Mouse (Mus musculus) hindbrain, postnatal 0 days (tissue): ENCODE data around the gene Olfr1424. TPM values are rescaled to one million over a fixed set of nuclear protein-coding genes. Genes with fewer than 3 reads are reported as not detected.

Source experiments
- ATAC-seq: fragments of 200-750 bp; cut with Nextera tagmentation; 2 replicates; pipeline ENCODE4 v1.8.0; 2017; ENCODE audit warnings: mild to moderate bottlenecking, moderate TSS enrichment, moderate library complexity
- DNase-seq: peaks from one replicate; pipeline ENCODE4 v3.0.0-alpha.2; 2015; ENCODE audit warnings: low spot score
- H3K27ac ChIP-seq: fragments of 300-500 bp; sonication (generic); 2 replicates; pipeline ENCODE4 v1.5.1; 2014; ENCODE audit warnings: mild to moderate bottlenecking
- H3K27me3 ChIP-seq: fragments of 300-500 bp; sonication (generic); 2 replicates; pipeline ENCODE4 v1.6.1; 2014; ENCODE audit warnings: low read length, mixed read lengths; ENCODE audit not compliant: insufficient read depth
- H3K36me3 ChIP-seq: fragments of 300-500 bp; sonication (generic); 2 replicates; pipeline ENCODE4 v1.6.1; 2014; ENCODE audit warnings: low read length, mixed read lengths; ENCODE audit not compliant: insufficient read depth
- H3K4me1 ChIP-seq: fragments of 300-500 bp; sonication (generic); 2 replicates; pipeline ENCODE4 v1.6.1; 2014; ENCODE audit warnings: antibody characterized with exemption, low read length, mixed read lengths; ENCODE audit not compliant: insufficient read depth
- H3K4me2 ChIP-seq: fragments of 300-500 bp; sonication (generic); 2 replicates; pipeline ENCODE4 v1.6.1; 2014; ENCODE audit warnings: low read depth, mild to moderate bottlenecking, low read length, moderate library complexity, mixed read lengths
- H3K4me3 ChIP-seq: fragments of 300-500 bp; sonication (generic); 2 replicates; pipeline ENCODE4 v1.5.1; 2014; ENCODE audit warnings: low read length
- H3K9ac ChIP-seq: fragments of 300-500 bp; sonication (generic); replicated peaks from 2 replicates; pipeline ENCODE4 v1.6.1; 2014; ENCODE audit warnings: mild to moderate bottlenecking, low read length, moderate library complexity, mixed read lengths
- H3K9me3 ChIP-seq: fragments of 300-500 bp; sonication (generic); 2 replicates; pipeline ENCODE4 v1.6.1; 2016; ENCODE audit warnings: low read length, mixed read lengths
- CTCF ChIP-seq: IDR thresholded peaks from 2 replicates; pipeline ENCODE4 v1.5.1; 2016; ENCODE audit warnings: antibody characterized with exemption, control low read depth, low read depth
- WGBS: fragments of 180-500 bp; shearing (Covaris S2); extraction: QIAGEN DNeasy Blood & Tissue Kit; methylation state at CpG from one replicate; pipeline ENCODE4 v1.1.7; 2014; 5-methylcytosine and 5-hydroxymethylcytosine counted together
- polyA plus RNA-seq: library from polyadenylated mRNA; unstranded; fragments of >200 nt; fragmentation: Nextera tagmentation; extraction: Ambion mirVana; gene quantifications from 2 replicates; pipeline ENCODE4 v1.2.1, GENCODE M21; 2015
- total RNA-seq: library from RNA; depleted of rRNA; stranded (reverse); fragments of >200 nt; gene quantifications from 2 replicates; pipeline ENCODE4 v1.2.3, GENCODE M21; 2014

The Olfr1424 gene
- total and polyA plus RNA-seq, 2 experiments from 2014 or later: not detected

DNA sequence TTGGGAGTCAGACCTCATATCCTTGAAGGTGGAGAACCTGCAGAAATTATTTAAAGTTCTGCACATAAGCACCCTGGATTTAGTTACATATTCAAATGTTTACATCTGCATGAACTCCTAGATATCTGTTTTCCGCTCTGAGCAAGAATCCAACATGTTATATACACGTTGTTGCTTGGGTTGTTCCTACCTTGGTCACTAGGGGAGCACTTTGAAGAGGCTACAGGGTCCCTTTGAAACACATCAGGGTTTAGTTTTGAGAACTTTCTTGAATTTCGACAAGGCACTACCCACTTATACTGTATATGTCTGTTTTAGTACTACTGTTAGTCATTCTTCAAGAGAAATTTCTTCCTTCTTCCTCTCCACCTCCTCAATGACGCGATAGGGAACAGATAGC is 19.3 kb downstream of the Olfr1424 start:
- Histone ChIP-seq H3K9me3 (no peaks in the 10 kb centered on the region), H3K36me3 (no peaks in the 10 kb centered on the region), H3K4me3 (no peak overlapping the region), H3K4me2 (no peak overlapping the region), H3K9ac (no peak overlapping the region), H3K27ac (no peak overlapping the region), H3K4me1 (no peaks in the 10 kb centered on the region), H3K27me3 (no peaks in the 10 kb centered on the region)
- TF ChIP-seq CTCF: no peak
- ATAC-seq: no peak
- no peak for DNase-seq
- WGBS: 90% methylated on average over 5 of the region's 5 CpGs

DNA sequence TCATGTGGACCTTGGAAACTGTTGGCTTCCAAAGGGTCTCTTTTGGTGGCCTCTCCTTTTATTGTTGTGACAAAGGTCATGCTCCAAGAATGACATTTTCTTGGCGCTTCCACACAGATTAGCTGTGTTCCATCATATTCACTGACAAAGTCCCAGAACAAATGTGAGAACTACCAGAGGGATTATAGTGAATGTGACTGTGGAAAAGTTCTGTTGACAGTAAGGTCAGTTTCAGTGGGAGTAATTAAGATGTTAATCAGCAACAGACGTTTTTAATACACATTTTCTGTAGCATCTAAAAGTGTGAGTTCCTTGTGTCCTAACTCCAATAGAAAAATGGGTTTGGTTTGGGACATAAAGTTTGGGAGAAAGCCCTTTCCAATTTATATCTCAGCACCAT is 21.3 kb downstream of the Olfr1424 start, which contains the start of gene Olfr1423:
Olfr1423 (minus strand) TSS at position 101 of the 400 bp plus-strand sequence.
- Histone ChIP-seq H3K36me3 (no peaks in the 10 kb centered on the region), H3K4me1 (no peaks in the 10 kb centered on the region), H3K9ac (no peak within 1 kb of the TSS), H3K27me3 (no peaks in the 10 kb centered on the region), H3K4me2 (no peak within 1 kb of the TSS), H3K4me3 (no peak within 1 kb of the TSS), H3K27ac (no peak within 1 kb of the TSS), H3K9me3 (no peaks in the 10 kb centered on the region)
- WGBS: 64% methylated on average over 2 of the region's 2 CpGs
- ATAC-seq: no peak
- no peak for TF ChIP-seq CTCF
- no peak for DNase-seq

DNA sequence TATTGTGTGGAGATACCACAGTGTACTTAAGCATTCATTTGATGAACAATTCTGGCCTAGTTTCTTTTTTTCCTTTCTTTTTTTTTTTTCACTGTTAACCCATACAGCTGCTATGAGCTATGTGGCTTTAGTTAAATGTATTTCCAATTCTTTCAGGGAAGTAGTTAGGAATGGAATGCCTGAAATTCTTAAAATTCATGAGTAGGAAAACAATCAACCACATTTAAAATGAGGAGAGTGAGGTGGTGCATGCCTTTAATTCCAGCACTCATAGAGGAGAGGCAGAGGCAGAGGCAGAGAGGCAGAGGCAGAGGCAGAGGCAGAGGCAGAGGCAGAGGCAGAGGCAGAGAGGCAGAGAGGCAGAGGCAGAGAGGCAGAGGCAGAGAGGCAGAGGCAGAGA is 24.8 kb downstream of the Olfr1424 start:
- no peak overlapping the region for H3K9ac ChIP-seq
- H3K4me2 ChIP-seq: no peak overlapping the region
- no peak overlapping the region for H3K27ac ChIP-seq
- DNase-seq: no peak
- no peaks in the 10 kb centered on the region for H3K27me3 ChIP-seq
- H3K4me3 ChIP-seq: no peak overlapping the region
- no peak for ATAC-seq
- no peaks in the 10 kb centered on the region for H3K9me3 ChIP-seq
- no peak for TF ChIP-seq CTCF
- H3K36me3 ChIP-seq: no peaks in the 10 kb centered on the region
- no peaks in the 10 kb centered on the region for H3K4me1 ChIP-seq

DNA sequence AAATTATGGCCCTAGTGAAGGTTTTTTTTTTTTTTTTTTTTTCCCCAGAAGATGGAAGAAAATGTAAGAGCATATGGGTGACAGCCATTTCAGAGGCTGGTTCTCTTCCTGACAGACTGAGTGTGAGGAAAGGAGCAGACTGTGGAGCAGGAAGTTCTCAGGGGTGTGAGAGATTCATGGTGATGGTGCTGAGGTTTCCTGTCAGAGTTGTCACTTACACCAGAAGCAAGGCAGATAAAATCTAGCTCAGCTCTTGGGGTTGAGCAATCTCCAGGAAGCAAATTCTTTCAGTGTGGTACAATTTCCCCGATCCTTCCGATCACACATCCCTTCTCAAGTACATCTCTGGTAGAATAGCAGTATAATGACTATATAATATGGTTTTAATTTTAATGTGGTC is 35.9 kb downstream of the Olfr1424 start:
- TF ChIP-seq CTCF: no peak
- no peaks in the 10 kb centered on the region for H3K9me3 ChIP-seq
- ATAC-seq (no peak), DNase-seq (no peak)
- H3K4me2 ChIP-seq: no peak overlapping the region
- H3K36me3 ChIP-seq: no peaks in the 10 kb centered on the region
- 95% methylated on average over 2 of the region's 2 CpGs for WGBS
- H3K27ac ChIP-seq: no peak overlapping the region
- H3K4me1 ChIP-seq: no peaks in the 10 kb centered on the region
- H3K27me3 ChIP-seq: no peaks in the 10 kb centered on the region
- H3K4me3 ChIP-seq: no peak overlapping the region
- no peak overlapping the region for H3K9ac ChIP-seq

DNA sequence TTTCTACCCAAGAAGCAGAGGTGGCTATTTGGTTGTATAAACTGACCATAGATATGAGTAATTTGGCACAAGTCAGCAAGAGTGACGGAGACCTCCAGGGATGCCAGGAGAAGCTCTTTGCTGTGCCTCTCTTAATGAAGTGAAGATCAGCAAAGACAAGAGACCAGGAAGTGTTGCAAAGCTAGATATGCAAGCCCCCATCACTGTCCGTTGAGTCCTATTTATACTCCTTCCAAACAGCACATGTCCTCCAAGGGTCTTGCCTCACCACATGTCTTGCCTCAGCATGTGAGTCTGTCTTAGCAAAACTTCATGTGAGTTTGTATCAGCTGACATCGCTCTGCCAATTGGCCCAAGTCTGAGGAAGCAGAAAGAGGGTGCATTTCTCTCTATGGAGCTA is 37.1 kb downstream of the Olfr1424 start:
- TF ChIP-seq CTCF: no peak
- Histone ChIP-seq H3K9me3 (no peaks in the 10 kb centered on the region), H3K27me3 (no peaks in the 10 kb centered on the region), H3K4me3 (no peak overlapping the region), H3K27ac (no peak overlapping the region), H3K9ac (no peak overlapping the region), H3K4me2 (no peak overlapping the region), H3K4me1 (no peaks in the 10 kb centered on the region), H3K36me3 (no peaks in the 10 kb centered on the region)
- 90% methylated on average over 3 of the region's 3 CpGs for WGBS
- ATAC-seq: no peak
- DNase-seq: no peak

DNA sequence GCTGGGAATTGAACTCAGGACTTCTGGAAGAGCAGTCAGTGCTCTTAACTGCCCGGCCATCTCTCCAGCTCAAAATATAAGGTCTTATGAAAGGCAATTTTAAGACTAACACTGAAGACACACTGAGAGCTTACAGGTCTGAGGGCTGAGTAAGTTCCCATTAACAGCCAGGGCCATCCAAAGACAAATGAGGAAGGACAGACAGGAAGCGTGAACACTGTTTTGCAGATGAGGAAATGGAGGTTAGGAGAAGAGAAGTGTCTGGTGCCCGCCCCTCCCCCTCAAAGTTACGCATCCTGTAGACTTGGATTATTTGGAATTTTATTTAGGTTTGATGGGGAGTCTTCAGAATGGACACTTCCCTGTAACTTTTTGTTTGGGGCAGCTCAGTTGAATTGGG is 38.3 kb downstream of the Olfr1424 start:
- 87% methylated on average over 4 of the region's 4 CpGs for WGBS
- no peak for TF ChIP-seq CTCF
- H3K9me3 ChIP-seq: no peaks in the 10 kb centered on the region
- no peaks in the 10 kb centered on the region for H3K27me3 ChIP-seq
- H3K4me2 ChIP-seq: no peak overlapping the region
- H3K27ac ChIP-seq: no peak overlapping the region
- H3K36me3 ChIP-seq: no peaks in the 10 kb centered on the region
- H3K4me1 ChIP-seq: no peaks in the 10 kb centered on the region
- ATAC-seq (no peak), DNase-seq (no peak)
- no peak overlapping the region for H3K4me3 ChIP-seq
- no peak overlapping the region for H3K9ac ChIP-seq

DNA sequence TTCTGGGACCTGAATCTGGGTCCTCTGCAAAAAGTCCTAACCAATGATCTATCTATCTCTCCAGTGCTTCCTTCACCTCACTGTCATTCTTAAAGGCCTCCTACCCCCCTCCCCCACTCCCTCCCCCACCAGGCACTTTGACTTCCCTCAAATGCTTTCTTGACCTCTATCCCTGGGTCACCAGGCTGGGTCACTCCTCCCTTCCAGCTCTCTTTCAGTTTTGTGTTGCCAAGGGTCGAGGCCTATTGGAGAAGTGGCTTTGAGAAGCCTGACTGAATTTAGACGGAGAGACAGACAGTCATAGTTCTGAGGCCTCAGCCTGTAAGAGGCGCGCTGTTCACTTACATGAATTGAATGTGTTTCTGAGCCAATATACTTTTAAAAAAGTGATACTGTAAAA is 46.3 kb downstream of the Olfr1424 start:
- no peak overlapping the region for H3K4me2 ChIP-seq
- ATAC-seq (no peak), DNase-seq (no peak)
- TF ChIP-seq CTCF: no peak
- 56% methylated on average over 4 of the region's 4 CpGs for WGBS
- no peak overlapping the region for H3K4me3 ChIP-seq
- no peak overlapping the region for H3K9ac ChIP-seq
- no peaks in the 10 kb centered on the region for H3K9me3 ChIP-seq
- no peaks in the 10 kb centered on the region for H3K4me1 ChIP-seq
- H3K27me3 ChIP-seq: no peaks in the 10 kb centered on the region
- no peaks in the 10 kb centered on the region for H3K36me3 ChIP-seq
- no peak overlapping the region for H3K27ac ChIP-seq

DNA sequence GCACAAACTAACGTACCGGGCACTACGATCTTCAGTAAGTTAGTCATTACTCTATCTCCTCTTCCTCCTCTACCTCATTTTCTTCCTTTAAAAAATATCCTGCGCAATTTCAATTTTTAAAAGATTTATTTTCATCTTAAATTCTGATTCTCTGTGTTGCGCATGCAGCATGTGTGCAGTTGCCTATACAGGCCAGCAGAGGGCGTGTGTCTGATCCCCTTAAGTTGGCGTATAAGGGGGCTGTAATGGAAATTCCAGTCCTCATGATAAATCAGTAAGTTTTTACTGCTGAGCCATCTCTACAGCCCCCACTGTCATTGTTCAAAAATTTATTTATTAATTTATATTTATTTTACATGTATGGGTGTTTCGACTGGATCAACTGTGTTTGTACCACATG is 46.8 kb downstream of the Olfr1424 start:
- DNase-seq: peak; percentile 31
- ATAC-seq: no peak
- no peak overlapping the region for H3K27ac ChIP-seq

More for the DNA sequence above, 46.8 kb downstream of the Olfr1424 start:
- no peak overlapping the region for H3K4me3 ChIP-seq
- no peaks in the 10 kb centered on the region for H3K9me3 ChIP-seq
- H3K4me2 ChIP-seq: no peak overlapping the region
- H3K36me3 ChIP-seq: no peaks in the 10 kb centered on the region
- H3K4me1 ChIP-seq: no peaks in the 10 kb centered on the region
- H3K27me3 ChIP-seq: no peaks in the 10 kb centered on the region
- TF ChIP-seq CTCF: peak; percentile 66
- H3K9ac ChIP-seq: no peak overlapping the region
- 71% methylated on average over 8 of the region's 8 CpGs for WGBS
